Mouse (Mus musculus) lung, adult 18-20 months (tissue): Measurements from ENCODE around the gene BC030499.
"Not testable (repeated sequence)": the region's sequence is repeated elsewhere in the genome, so short reads cannot be mapped to it uniquely, and the experiment has no call there.

Experiments used
- DNase-seq, 2 experiments: peaks; one replicate each; pipeline ENCODE4 v3.0.0; 2022; ENCODE audit warnings: mixed read lengths in 2 of 2

BC030499 gene

GRCm38 (mm10) chr11:78290654-78291053 lies at the start of gene BC030499:
BC030499 (plus strand) TSS chr11:78290841.
- DNase-seq, result no peak

- DNase-seq, result no peak
Observed at GRCm38 (mm10) chr11:78245261-78245626, 45.4 kb upstream of the BC030499 start.

GRCm38 (mm10) chr11:78245627-78246317 lies 44.9 kb upstream of the BC030499 start, which contains the start of the genes Sdf2 and Supt6:
Sdf2 (plus strand) TSS chr11:78245746.
Supt6 (minus strand) TSS chr11:78245987.
- DNase-seq, result peak; percentile 91 to 92

- DNase-seq, result no peak
Observed at GRCm38 (mm10) chr11:78246318-78247011, 44.2 kb upstream of the BC030499 start.

GRCm38 (mm10) chr11:78247012-78247348 lies 43.7 kb upstream of the BC030499 start:
- no peak for DNase-seq

- peak in 1 of 2 experiments; percentile 7 for DNase-seq
Observed at GRCm38 (mm10) chr11:78247727-78248140, 42.9 kb upstream of the BC030499 start.

- DNase-seq, result no peak
Observed at GRCm38 (mm10) chr11:78256618-78257017, 34.0 kb upstream of the BC030499 start.

- no peak for DNase-seq
Observed at GRCm38 (mm10) chr11:78260489-78261258, 30.0 kb upstream of the BC030499 start.

GRCm38 (mm10) chr11:78261380-78262352 lies 29.0 kb upstream of the BC030499 start, which contains the start of gene 2610507B11Rik:
2610507B11Rik (plus strand) TSS chr11:78261752.
- peak; percentile 92 to 94 for DNase-seq

GRCm38 (mm10) chr11:78262550-78262949 lies 28.1 kb upstream of the BC030499 start:
- DNase-seq, result peak; percentile 56 to 65

GRCm38 (mm10) chr11:78265571-78265970 lies 25.1 kb upstream of the BC030499 start:
- no peak for DNase-seq

GRCm38 (mm10) chr11:78271986-78272385 lies 18.7 kb upstream of the BC030499 start:
- DNase-seq, result no peak

- DNase-seq, result no peak
Observed at GRCm38 (mm10) chr11:78275596-78275995, 15.0 kb upstream of the BC030499 start.

- DNase-seq, result not testable (repeated sequence)
Observed at GRCm38 (mm10) chr11:78276169-78276568, 14.5 kb upstream of the BC030499 start.

- no peak for DNase-seq
Observed at GRCm38 (mm10) chr11:78278853-78279252, 11.8 kb upstream of the BC030499 start.

- DNase-seq, result no peak
Observed at GRCm38 (mm10) chr11:78279586-78279985, 11.1 kb upstream of the BC030499 start.

GRCm38 (mm10) chr11:78289146-78289763 lies 1.4 kb upstream of the BC030499 start:
- DNase-seq, result no peak

GRCm38 (mm10) chr11:78294585-78294984 lies 3.9 kb downstream of the BC030499 start:
- DNase-seq, result no peak

- no peak for DNase-seq
Observed at GRCm38 (mm10) chr11:78300917-78301316, 10.3 kb downstream of the BC030499 start.

GRCm38 (mm10) chr11:78301357-78302084 lies 10.9 kb downstream of the BC030499 start, which contains the start of gene Spag5:
Spag5 (plus strand) TSS chr11:78301529.
- DNase-seq, result peak; percentile 89 to 92

GRCm38 (mm10) chr11:78305272-78305671 lies 14.6 kb downstream of the BC030499 start:
- DNase-seq, result no peak
